Mouse (Mus musculus): Measurements from ENCODE around the gene Scg5.

The Scg5 gene

GRCm38 (mm10) chr2:113828943-113829882, at the start of gene Scg5:
Scg5 (minus strand) TSS chr2:113829121.
- DNase-seq = peak; percentile 89

GRCm38 (mm10) chr2:113870115-113870514, 41.2 kb upstream of the Scg5 start:
- no peak for DNase-seq

- DNase-seq = no peak
These were observed 39.5 kb upstream of the Scg5 start for GRCm38 (mm10) chr2:113868404-113868803.

GRCm38 (mm10) chr2:113866155-113866554, 37.2 kb upstream of the Scg5 start:
- DNase-seq = no peak

GRCm38 (mm10) chr2:113849141-113849540, 20.2 kb upstream of the Scg5 start:
- DNase-seq = no peak

GRCm38 (mm10) chr2:113848245-113849121, 19.6 kb upstream of the Scg5 start, which contains the start of gene Arhgap11a:
Arhgap11a (minus strand) TSS chr2:113848661.
- DNase-seq = peak; percentile 93

- DNase-seq = no peak
These were observed 18.8 kb upstream of the Scg5 start for GRCm38 (mm10) chr2:113847678-113848244.

- no peak for DNase-seq
These were observed 16.2 kb upstream of the Scg5 start for GRCm38 (mm10) chr2:113845081-113845480.

GRCm38 (mm10) chr2:113841656-113842437, 12.9 kb upstream of the Scg5 start:
- no peak for DNase-seq

GRCm38 (mm10) chr2:113839488-113839887, 10.6 kb upstream of the Scg5 start:
- DNase-seq = no peak

- no peak for DNase-seq
These were observed 6.3 kb upstream of the Scg5 start for GRCm38 (mm10) chr2:113835219-113835618.

- DNase-seq = no peak
These were observed 607 bp downstream of the Scg5 start for GRCm38 (mm10) chr2:113828086-113828942.

GRCm38 (mm10) chr2:113823909-113824308, 5.0 kb downstream of the Scg5 start:
- no peak for DNase-seq

- no peak for DNase-seq
These were observed 6.6 kb downstream of the Scg5 start for GRCm38 (mm10) chr2:113822367-113822766.

- DNase-seq = no peak
These were observed 7.7 kb downstream of the Scg5 start for GRCm38 (mm10) chr2:113821176-113821734.

- no peak for DNase-seq
These were observed 8.8 kb downstream of the Scg5 start for GRCm38 (mm10) chr2:113820117-113820516.

- DNase-seq = no peak
These were observed 11.0 kb downstream of the Scg5 start for GRCm38 (mm10) chr2:113817681-113818606.

- peak; percentile 70 for DNase-seq
These were observed 21.3 kb downstream of the Scg5 start for GRCm38 (mm10) chr2:113807640-113808039.

GRCm38 (mm10) chr2:113806851-113807577, 21.9 kb downstream of the Scg5 start:
- peak; percentile 41 for DNase-seq
